Mouse (Mus musculus) small intestine, adult 2 months (tissue): Measurements from ENCODE around the gene Gm29289.
"Not testable (repeated sequence)": the region's sequence is repeated elsewhere in the genome, so short reads cannot be mapped to it uniquely, and the experiment has no call there.

ENCODE experiments used
- CTCF ChIP-seq: fragments of 200-500 bp; IDR thresholded peaks from 2 replicates; pipeline ENCODE4 v1.5.1; 2012; ENCODE audit warnings: low read depth, mild to moderate bottlenecking, control low read depth, inconsistent platforms, low read length, moderate library complexity, mixed read lengths; ENCODE audit not compliant: insufficient replicate concordance, insufficient read length; ENCODE audit errors: extremely low read depth
- POLR2A ChIP-seq: fragments of 200-500 bp; IDR thresholded peaks from 2 replicates; pipeline ENCODE4 v1.6.1; 2012; ENCODE audit warnings: low read depth, mild to moderate bottlenecking, control low read depth, inconsistent platforms, low read length, moderate library complexity

- TF ChIP-seq CTCF, POLR2A: not testable (repeated sequence)
Measured at GRCm38 (mm10) chrY:2900689-2901088, 31.7 kb upstream of the Gm29289 start, which contains the start of gene Gm10352.
